Mouse (Mus musculus) layer of hippocampus, postnatal 36 days (tissue): ENCODE data around the gene Arsg. TPM values are rescaled to one million over a fixed set of nuclear protein-coding genes. Genes with fewer than 3 reads are reported as not detected.
A peak's percentile ranks its signal among the peaks of the same experiment; 100 is the strongest.

Experiments used
- DNase-seq, 2 experiments: peaks; one replicate each; pipeline ENCODE4 v3.0.0; 2022
- total RNA-seq, 2 experiments: library from RNA; stranded (reverse); gene quantifications; 2 replicates each; pipeline ENCODE4 v1.2.3; 2021

Arsg gene
- 10 to 100 TPM in 1 of 2 experiments, 1 to 10 TPM in 1; 9.6 to 12.2 TPM for total RNA-seq

DNA sequence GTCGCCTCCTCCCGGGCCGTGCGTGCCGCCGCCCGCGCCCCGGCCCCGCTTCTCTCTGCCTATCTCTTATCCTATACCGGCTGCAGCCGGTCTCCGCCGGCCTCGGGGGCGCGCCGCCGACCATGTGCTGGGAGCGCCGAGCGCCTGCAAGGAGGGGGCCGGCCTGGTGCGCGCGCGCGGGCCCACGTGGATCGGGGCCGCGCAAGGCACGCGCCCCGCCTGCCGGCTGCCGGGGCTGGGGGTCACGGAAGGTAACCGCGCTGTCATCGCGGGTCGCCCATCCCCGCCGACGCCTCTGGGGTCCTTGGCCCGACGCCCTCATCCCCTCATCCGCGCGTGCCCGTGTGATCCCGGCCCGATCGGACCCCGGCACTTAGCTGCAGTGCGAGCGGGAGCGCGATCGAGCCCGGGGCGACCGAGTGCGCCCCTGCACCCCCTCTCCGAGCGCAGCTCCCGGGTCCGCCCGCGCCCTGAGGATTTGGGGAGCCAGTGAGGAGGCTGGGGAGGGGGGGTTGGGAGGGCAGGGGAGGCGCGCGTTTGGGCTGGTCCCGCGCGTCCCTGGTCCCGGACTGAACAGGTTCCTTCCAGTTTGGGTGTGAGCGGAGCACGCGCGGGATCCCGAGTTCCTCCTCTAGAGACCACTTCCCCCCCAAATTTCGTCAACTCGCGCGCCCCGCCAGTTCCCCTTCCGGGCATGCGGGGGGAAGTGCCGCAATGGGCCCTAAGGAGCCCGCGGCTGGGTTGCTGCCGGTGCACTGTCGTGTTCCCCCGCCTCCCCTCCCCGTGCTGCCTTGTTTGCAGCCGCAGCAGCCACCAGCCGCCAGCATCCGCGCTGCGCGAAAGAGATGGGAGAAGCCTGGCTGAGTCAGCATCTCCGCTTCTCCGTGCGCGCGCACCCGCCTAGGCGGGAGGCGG, at the start of gene Arsg, which contains the start of gene Slc16a6:
Gene Arsg (plus strand): TSS at position 204 of the 915 bp plus-strand sequence.
Gene Slc16a6 (minus strand): TSS at position 428 of the 915 bp plus-strand sequence.
- peak; percentile 81 to 84 for DNase-seq

DNA sequence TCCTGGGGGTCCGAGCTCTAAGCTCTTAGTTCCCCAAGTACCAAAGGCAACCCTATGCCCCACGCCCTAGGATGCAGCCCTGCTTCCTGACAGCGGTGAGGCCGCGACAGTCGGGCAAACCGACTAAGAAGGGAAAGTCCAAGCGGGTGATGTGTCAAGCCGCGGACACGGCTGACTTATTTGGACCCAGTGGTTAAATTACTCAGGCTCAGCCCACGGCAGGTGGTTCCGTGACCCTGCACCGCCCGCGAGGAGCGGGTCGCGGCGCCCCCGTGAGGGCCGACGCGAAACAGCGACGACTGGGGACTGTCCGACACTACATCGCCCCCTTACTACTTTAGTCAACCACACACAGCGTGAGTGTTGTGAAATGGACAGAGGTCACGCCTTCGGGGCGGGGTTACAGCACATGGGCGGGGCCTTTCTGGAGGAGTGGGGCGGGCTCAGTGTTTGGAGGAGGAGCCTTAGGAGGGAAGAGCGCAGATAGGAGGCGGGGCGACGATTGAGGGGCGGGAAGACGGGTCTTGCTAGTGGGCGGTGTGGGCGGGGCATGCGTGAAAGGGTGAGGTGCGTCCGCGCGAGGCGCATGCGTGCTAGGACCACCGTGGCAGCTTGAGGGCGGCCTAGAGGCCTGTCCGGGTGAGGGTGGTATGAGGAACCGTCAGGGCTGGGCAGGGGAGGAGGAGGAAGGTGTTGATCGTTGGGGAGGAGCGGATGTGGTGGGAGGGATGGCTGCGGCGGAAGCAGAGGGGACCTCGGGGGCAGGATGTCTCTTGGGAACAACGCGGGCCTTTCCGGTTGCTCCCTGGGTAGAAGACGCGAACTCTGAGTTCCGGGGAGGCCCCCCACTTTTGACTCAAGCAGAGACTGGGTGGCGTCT, 47.5 kb upstream of the Arsg start, which contains the start of gene Amz2:
Gene Amz2 (plus strand): TSS at position 555 of the 880 bp plus-strand sequence.
- peak; percentile 98 for DNase-seq

DNA sequence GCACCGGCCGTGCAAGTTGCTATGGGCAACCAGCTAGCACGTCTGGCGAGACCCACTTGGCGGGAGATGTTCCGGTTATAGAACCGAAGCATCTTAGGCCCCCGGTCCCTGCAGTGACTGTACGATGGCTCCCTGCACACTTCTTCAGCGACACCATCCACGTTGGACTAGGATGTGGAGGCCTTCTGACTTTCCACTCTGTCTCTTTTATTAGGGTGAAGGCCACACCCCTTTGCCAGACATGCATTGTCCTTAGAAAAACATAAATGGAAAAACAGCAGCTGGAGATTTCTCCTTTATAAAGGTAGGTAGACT, 46.9 kb upstream of the Arsg start:
- no peak for DNase-seq

- no peak for DNase-seq
Observed at GRCm38 (mm10) chr11:109427353-109427752, 45.8 kb upstream of the Arsg start.

- DNase-seq, result no peak
Observed at GRCm38 (mm10) chr11:109434233-109434798, 38.9 kb upstream of the Arsg start.

DNA sequence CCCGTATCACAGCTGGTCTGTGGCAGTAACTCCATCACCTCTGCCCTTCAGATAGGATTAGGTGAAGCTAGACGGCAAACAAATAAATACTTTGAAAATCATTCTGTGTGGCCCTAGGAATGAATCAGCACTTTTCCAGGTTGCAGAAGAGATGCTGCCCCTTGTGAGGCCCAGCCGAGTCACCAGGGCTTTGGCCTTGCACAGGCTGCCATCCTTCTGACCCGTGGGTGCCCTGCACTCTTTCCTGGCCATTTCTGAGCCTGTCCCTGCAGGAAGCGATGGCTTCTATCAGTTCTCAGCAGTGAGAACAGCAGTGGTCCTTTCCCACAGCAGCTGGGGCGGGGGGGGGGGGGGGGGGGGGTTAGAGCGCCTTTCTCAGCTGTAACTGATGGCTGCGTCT, 36.3 kb upstream of the Arsg start:
- DNase-seq, result no peak

DNA sequence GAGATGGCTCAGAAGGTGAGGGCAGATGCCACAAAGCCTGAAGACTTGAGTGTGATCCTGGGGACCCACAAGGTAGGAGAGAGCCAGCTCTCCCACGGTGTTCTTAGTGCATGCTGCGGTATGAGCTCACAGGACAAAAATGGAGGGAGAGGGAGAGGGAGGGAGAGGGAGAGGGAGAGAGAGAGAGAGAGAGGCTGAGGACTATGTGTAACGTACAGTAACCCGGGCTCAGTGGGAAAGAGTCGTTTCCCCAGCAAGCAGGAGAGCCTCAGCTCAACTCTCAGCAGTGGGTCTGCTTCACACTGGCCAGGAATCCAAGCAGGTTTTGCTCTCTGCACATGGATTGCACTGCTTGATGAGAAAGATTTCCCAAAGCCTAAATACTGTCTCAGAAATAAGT, 34.0 kb upstream of the Arsg start:
- DNase-seq, result no peak

GRCm38 (mm10) chr11:109439829-109440340, 33.3 kb upstream of the Arsg start:
- DNase-seq, result peak; percentile 30 to 47

GRCm38 (mm10) chr11:109440641-109441040, 32.5 kb upstream of the Arsg start:
- DNase-seq, result no peak

DNA sequence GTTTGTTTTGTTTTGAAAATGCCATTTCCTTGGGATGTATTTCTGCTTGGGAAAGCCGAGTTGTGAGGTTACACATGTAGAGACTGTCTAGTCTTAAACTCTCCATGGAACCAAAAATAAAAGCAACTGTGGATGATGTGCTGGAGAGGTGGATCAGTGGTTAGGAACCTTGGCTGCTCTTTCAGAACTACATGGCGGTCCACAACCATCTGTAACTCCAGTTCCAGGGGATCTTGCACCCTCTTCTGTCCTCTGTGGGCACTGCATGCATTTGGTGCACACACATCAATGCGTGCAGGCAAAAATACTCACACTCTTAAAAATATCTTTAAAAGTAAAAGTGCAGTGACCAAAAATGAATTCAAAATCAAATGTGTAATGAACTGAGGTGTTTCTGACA, 32.1 kb upstream of the Arsg start:
- DNase-seq, result no peak

- no peak for DNase-seq
Observed at GRCm38 (mm10) chr11:109442166-109442730, 30.9 kb upstream of the Arsg start.

DNA sequence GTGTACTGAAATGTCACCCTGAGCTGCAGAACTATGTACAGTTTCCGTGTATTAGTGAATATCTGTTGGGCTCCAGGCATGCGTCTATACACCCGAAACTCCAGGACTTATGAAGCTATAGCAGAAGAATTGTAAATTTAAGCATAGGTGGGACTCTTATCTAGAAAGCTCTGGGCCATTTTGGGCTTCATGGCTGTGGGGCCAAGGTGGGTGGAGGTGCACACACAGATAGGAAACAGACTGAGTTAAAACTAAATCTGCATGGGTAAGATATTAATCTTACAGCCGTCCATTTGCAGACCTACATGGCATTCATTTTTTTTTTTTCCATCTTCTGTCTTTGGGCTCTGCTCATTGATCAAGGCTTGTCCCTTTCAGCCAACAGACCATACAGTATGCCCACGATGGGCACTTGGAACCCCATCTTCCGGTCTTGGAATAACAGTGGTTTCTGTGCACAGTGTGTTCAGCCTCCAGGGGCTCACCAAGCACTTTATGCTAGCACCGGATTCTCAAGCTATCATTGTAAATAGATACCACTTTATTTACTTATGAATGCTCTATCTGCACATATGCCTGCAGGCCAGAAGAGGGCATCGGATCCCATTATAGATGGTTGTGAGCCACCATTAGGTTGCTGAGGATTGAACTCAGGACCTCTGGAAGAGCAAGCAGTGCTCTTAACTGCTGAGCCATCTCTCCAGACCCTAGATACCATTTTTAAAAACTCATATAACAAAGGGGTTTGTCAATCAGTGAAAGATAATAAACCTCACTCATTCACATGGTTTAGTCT, 29.5 kb upstream of the Arsg start:
- no peak for DNase-seq

GRCm38 (mm10) chr11:109444600-109444999, 28.6 kb upstream of the Arsg start:
- DNase-seq, result no peak

- no peak for DNase-seq
Observed at GRCm38 (mm10) chr11:109445438-109446035, 27.6 kb upstream of the Arsg start.

- DNase-seq, result no peak
Observed at GRCm38 (mm10) chr11:109451169-109451568, 22.0 kb upstream of the Arsg start.

- no peak for DNase-seq
Observed at GRCm38 (mm10) chr11:109456261-109456660, 16.9 kb upstream of the Arsg start.

- DNase-seq, result no peak
Observed at GRCm38 (mm10) chr11:109458165-109458564, 15.0 kb upstream of the Arsg start.

- DNase-seq, result no peak
Observed at GRCm38 (mm10) chr11:109460586-109460985, 12.6 kb upstream of the Arsg start.

GRCm38 (mm10) chr11:109465068-109465467, 8.1 kb upstream of the Arsg start:
- DNase-seq, result no peak

GRCm38 (mm10) chr11:109466987-109467386, 6.2 kb upstream of the Arsg start:
- DNase-seq, result no peak

GRCm38 (mm10) chr11:109468133-109468532, 5.0 kb upstream of the Arsg start:
- no peak for DNase-seq
